Comparison of ENCODE assay signal across 18 mouse cellular contexts in genomic region chr15:86091201-86091997, GRCm38 (mm10). TPM values are rescaled to one million over a fixed set of nuclear protein-coding genes. Genes with fewer than 3 reads are reported as not detected.
DNase-seq lines count a peak whose midpoint lies in the region; ATAC-seq and TF ChIP-seq lines count a peak whose summit lies in the region.
"Had no signal": no experiment of that assay in that cellular context is flagged by ENCODE, and none has a peak within 500 bp of the region (broad histone marks: within the 10 kb centered on the region; RNA-seq: fewer than 3 reads in every experiment).

No protein-coding gene starts in this region.

- DNase-seq in cerebellum, adult 2 months: no peak
- no peak for DNase-seq in cerebellum, adult 8-10 months
- peak; percentile 28 for DNase-seq in kidney, adult 9 months
- DNase-seq in kidney, postnatal 14 days: no peak
- DNase-seq in lung, postnatal 0 days (ENCODE audit: low spot score): no peak
- no peak for DNase-seq in lung, postnatal 4 days
- no peak for DNase-seq in stomach, postnatal 0 days (ENCODE audit: low spot score)
- DNase-seq in adrenal gland, postnatal 14 days: no peak
- DNase-seq: cerebellum, adult 9-11 months; gastrocnemius, postnatal 25 days; layer of hippocampus, adult 9-11 months; right cerebral cortex, postnatal 25 days; thymus, postnatal 36 days had no signal

- TF ChIP-seq CTCF in cerebellum, adult 2 months (IDR thresholded peaks at IDR 0.05; ENCODE audit: borderline replicate concordance, insufficient read depth, low read depth, low read length): no peak
- no peak for TF ChIP-seq CTCF in lung, postnatal 0 days (IDR thresholded peaks at IDR 0.05)
- TF ChIP-seq CTCF in stomach, postnatal 0 days (IDR thresholded peaks at IDR 0.05; ENCODE audit: low read depth): no peak

- no peak overlapping the region for H3K4me2 ChIP-seq in lung, postnatal 0 days (replicated peaks; ENCODE audit: low read depth, low read length)
- H3K4me2 ChIP-seq in stomach, postnatal 0 days (replicated peaks; ENCODE audit: low read depth): no peak overlapping the region
- H3K4me2 ChIP-seq: midbrain, embryonic 11.5 days had no signal

- peak overlapping the region; percentile 57; the same call in 1 of the 2 replicates for H3K27ac ChIP-seq in cerebellum, adult 2 months (ENCODE audit: insufficient read depth, low read length)
- H3K27ac ChIP-seq in lung, postnatal 0 days (ENCODE audit: low read length): peak overlapping the region; percentile 68
- peak overlapping the region; percentile 64 for H3K27ac ChIP-seq in stomach, postnatal 0 days (replicated peaks)

- H3K9me3 ChIP-seq in lung, postnatal 0 days (ENCODE audit: low read length): no peaks in the 10 kb centered on the region
- no peaks in the 10 kb centered on the region for H3K9me3 ChIP-seq in stomach, postnatal 0 days (ENCODE audit: control insufficient read depth, low read length)
- H3K9me3 ChIP-seq: limb, embryonic 10.5 days had no signal

- H3K36me3 ChIP-seq in lung, postnatal 0 days (ENCODE audit: insufficient read depth, low read length): no peaks in the 10 kb centered on the region
- no peaks in the 10 kb centered on the region for H3K36me3 ChIP-seq in stomach, postnatal 0 days (ENCODE audit: control insufficient read depth, insufficient read depth, low read length)

- TF ChIP-seq POLR2A in cerebellum, adult 2 months (IDR thresholded peaks at IDR 0.05; ENCODE audit: borderline replicate concordance, insufficient read depth, low read length): no peak

- H3K4me3 ChIP-seq in cerebellum, adult 2 months (replicated peaks; ENCODE audit: insufficient read depth, low read depth, low read length): no peak overlapping the region
- H3K4me3 ChIP-seq in lung, postnatal 0 days (ENCODE audit: low read depth, low read length): no peak overlapping the region
- no peak overlapping the region for H3K4me3 ChIP-seq in stomach, postnatal 0 days (ENCODE audit: low read depth, low read length)
- H3K4me3 ChIP-seq: erythroblast, embryonic 14.5 days; limb, embryonic 10.5 days; myocyte had no signal

- WGBS in cerebellum, adult 2 months: 88% methylated on average over 23 of the region's 23 CpGs
- 86% methylated on average over 23 of the region's 23 CpGs for WGBS in lung, postnatal 0 days
- 89% methylated on average over 23 of the region's 23 CpGs for WGBS in stomach, postnatal 0 days

- H3K4me1 ChIP-seq in cerebellum, adult 2 months (ENCODE audit: control insufficient read depth, insufficient read depth, low read length): peaks cover 65% of the 10 kb centered on the region
- H3K4me1 ChIP-seq in lung, postnatal 0 days (ENCODE audit: insufficient read depth, low read depth, low read length): peaks cover 22% of the 10 kb centered on the region
- H3K4me1 ChIP-seq in stomach, postnatal 0 days (replicated peaks; ENCODE audit: control insufficient read depth, insufficient read depth): peaks cover 26% of the 10 kb centered on the region

- ATAC-seq in lung, postnatal 0 days: no peak
- no peak for ATAC-seq in stomach, postnatal 0 days (ENCODE audit: low FRiP score, low TSS enrichment)
- ATAC-seq: Patski had no signal

- H3K27me3 ChIP-seq in cerebellum, adult 2 months (ENCODE audit: control insufficient read depth, insufficient read depth, low read length): no peaks in the 10 kb centered on the region
- no peaks in the 10 kb centered on the region for H3K27me3 ChIP-seq in lung, postnatal 0 days (replicated peaks; ENCODE audit: insufficient read depth, low read length)
- H3K27me3 ChIP-seq in stomach, postnatal 0 days (ENCODE audit: control insufficient read depth, insufficient read depth, low read length): no peaks in the 10 kb centered on the region
- H3K27me3 ChIP-seq: Patski had no signal

- H3K9ac ChIP-seq in lung, postnatal 0 days (replicated peaks; ENCODE audit: low read depth): no peak overlapping the region
- H3K9ac ChIP-seq in stomach, postnatal 0 days (ENCODE audit: low read length): no peak overlapping the region

- TF ChIP-seq EP300 in lung, postnatal 0 days (IDR thresholded peaks at IDR 0.05): no peak
- TF ChIP-seq EP300 in stomach, postnatal 0 days (optimal IDR thresholded peaks at IDR 0.05): no peak

RNA-seq across cellular contexts. Expression of gene Gramd4, which starts 33.9 kb away (rescaled TPM):
- polyA plus RNA-seq in cerebellum, adult 2 months (2012; rRNA removed): 36.0 and 40.4 TPM in 2 replicates
- 9.9 and 11.1 TPM in 2 replicates for polyA plus RNA-seq in lung, postnatal 0 days (2015; fragmentation: Nextera tagmentation; extraction: Ambion mirVana)
- polyA plus RNA-seq in stomach, postnatal 0 days (2015; fragmentation: Nextera tagmentation; extraction: Ambion mirVana): 11.1 and 11.4 TPM in 2 replicates
- total RNA-seq in adrenal gland, postnatal 14 days (2021): 16.1 and 17.5 TPM in 2 replicates

RNA-seq across cellular contexts. Expression of gene Celsr1, which starts 57.8 kb away (rescaled TPM):
- polyA plus RNA-seq in cerebellum, adult 2 months (2012; rRNA removed): 0.49 and 0.60 TPM in 2 replicates
- polyA plus RNA-seq in lung, postnatal 0 days (2015; fragmentation: Nextera tagmentation; extraction: Ambion mirVana): 2.1 and 2.2 TPM in 2 replicates
- polyA plus RNA-seq in stomach, postnatal 0 days (2015; fragmentation: Nextera tagmentation; extraction: Ambion mirVana): 2.0 and 2.2 TPM in 2 replicates
- total RNA-seq in adrenal gland, postnatal 14 days (2021): 4.5 and 4.6 TPM in 2 replicates
